Mouse (Mus musculus): ENCODE results near the gene Ppp1r18. TPM values are rescaled to one million over a fixed set of nuclear protein-coding genes. Genes with fewer than 3 reads are reported as not detected.

The Ppp1r18 gene
- polyA plus RNA-seq, 1 experiment from 2014 or later = 18.9 TPM

GRCm38 (mm10) chr17:35842006-35842405 lies 23.4 kb upstream of the Ppp1r18 start:
- Histone ChIP-seq H3K4me3 (ENCODE audit: low read length) (peak overlapping the region; percentile 62), H3K4me2 (ENCODE audit: low read length) (peak overlapping the region; percentile 57), H3K4me1 (ENCODE audit: control insufficient read depth, insufficient read depth, low read depth, low read length) (peaks cover 18% of the 10 kb centered on the region), H3K9me3 (ENCODE audit: control insufficient read depth, low read length) (no peaks in the 10 kb centered on the region), H3K27me3 (replicated peaks; ENCODE audit: control insufficient read depth, insufficient read depth, low read length) (no peaks in the 10 kb centered on the region), H3K9ac (ENCODE audit: low read depth, low read length) (peak overlapping the region; percentile 64; the same call in 1 of the 2 replicates), H3K27ac (ENCODE audit: low read depth, low read length) (peak overlapping the region; percentile 68), H3K36me3 (ENCODE audit: control insufficient read depth, insufficient read depth, low read length) (peaks cover 7% of the 10 kb centered on the region)
- WGBS = 19% methylated on average over 11 of the region's 11 CpGs
- ATAC-seq = no peak

- Histone ChIP-seq H3K4me1 (ENCODE audit: control insufficient read depth, insufficient read depth, low read depth, low read length) (peaks cover 18% of the 10 kb centered on the region), H3K27ac (ENCODE audit: low read depth, low read length) (no peak overlapping the region), H3K9ac (ENCODE audit: low read depth, low read length) (no peak overlapping the region), H3K27me3 (replicated peaks; ENCODE audit: control insufficient read depth, insufficient read depth, low read length) (no peaks in the 10 kb centered on the region), H3K36me3 (ENCODE audit: control insufficient read depth, insufficient read depth, low read length) (peaks cover 14% of the 10 kb centered on the region), H3K4me3 (ENCODE audit: low read length) (no peak overlapping the region), H3K9me3 (ENCODE audit: control insufficient read depth, low read length) (no peaks in the 10 kb centered on the region), H3K4me2 (ENCODE audit: low read length) (no peak overlapping the region)
- no peak for ATAC-seq
- 95% methylated on average over 3 of the region's 3 CpGs for WGBS
Measured at GRCm38 (mm10) chr17:35843514-35843913, 21.9 kb upstream of the Ppp1r18 start.

- Histone ChIP-seq H3K4me1 (ENCODE audit: control insufficient read depth, insufficient read depth, low read depth, low read length) (0 out of 2 replicates have a peak, but pooled peaks cover 1% of the 10 kb centered on the region), H3K9ac (ENCODE audit: low read depth, low read length) (no peak overlapping the region), H3K27ac (ENCODE audit: low read depth, low read length) (no peak overlapping the region), H3K27me3 (replicated peaks; ENCODE audit: control insufficient read depth, insufficient read depth, low read length) (no peaks in the 10 kb centered on the region), H3K36me3 (ENCODE audit: control insufficient read depth, insufficient read depth, low read length) (peaks cover 25% of the 10 kb centered on the region), H3K4me2 (ENCODE audit: low read length) (no peak overlapping the region), H3K9me3 (ENCODE audit: control insufficient read depth, low read length) (no peaks in the 10 kb centered on the region), H3K4me3 (ENCODE audit: low read length) (no peak overlapping the region)
- ATAC-seq = no peak
- 55% methylated on average over 1 of the region's 1 CpGs for WGBS
Measured at GRCm38 (mm10) chr17:35848112-35848511, 17.3 kb upstream of the Ppp1r18 start.

GRCm38 (mm10) chr17:35850974-35851373 lies 14.4 kb upstream of the Ppp1r18 start:
- H3K4me3 ChIP-seq (ENCODE audit: low read length) = no peak overlapping the region
- H3K4me1 ChIP-seq (ENCODE audit: control insufficient read depth, insufficient read depth, low read depth, low read length) = no peaks in the 10 kb centered on the region
- H3K4me2 ChIP-seq (ENCODE audit: low read length) = no peak overlapping the region
- H3K9me3 ChIP-seq (ENCODE audit: control insufficient read depth, low read length) = no peaks in the 10 kb centered on the region
- H3K27ac ChIP-seq (ENCODE audit: low read depth, low read length) = no peak overlapping the region
- H3K27me3 ChIP-seq (replicated peaks; ENCODE audit: control insufficient read depth, insufficient read depth, low read length) = no peaks in the 10 kb centered on the region
- peaks cover 23% of the 10 kb centered on the region for H3K36me3 ChIP-seq (ENCODE audit: control insufficient read depth, insufficient read depth, low read length)
- WGBS = 88% methylated on average over 3 of the region's 3 CpGs
- no peak for ATAC-seq
- no peak overlapping the region for H3K9ac ChIP-seq (ENCODE audit: low read depth, low read length)

GRCm38 (mm10) chr17:35859371-35859770 lies 6.0 kb upstream of the Ppp1r18 start:
- peaks cover 7% of the 10 kb centered on the region for H3K36me3 ChIP-seq (ENCODE audit: control insufficient read depth, insufficient read depth, low read length)
- H3K4me3 ChIP-seq (ENCODE audit: low read length) = no peak overlapping the region
- ATAC-seq = no peak
- no peak overlapping the region for H3K4me2 ChIP-seq (ENCODE audit: low read length)
- H3K4me1 ChIP-seq (ENCODE audit: control insufficient read depth, insufficient read depth, low read depth, low read length) = peaks cover 4% of the 10 kb centered on the region
- no peaks in the 10 kb centered on the region for H3K9me3 ChIP-seq (ENCODE audit: control insufficient read depth, low read length)
- no peak overlapping the region for H3K9ac ChIP-seq (ENCODE audit: low read depth, low read length)
- WGBS = 96% methylated on average over 1 of the region's 1 CpGs
- no peak overlapping the region for H3K27ac ChIP-seq (ENCODE audit: low read depth, low read length)
- H3K27me3 ChIP-seq (replicated peaks; ENCODE audit: control insufficient read depth, insufficient read depth, low read length) = no peaks in the 10 kb centered on the region

- ATAC-seq = no peak
- 69% methylated on average over 2 of the region's 2 CpGs for WGBS
- Histone ChIP-seq H3K4me2 (ENCODE audit: low read length) (no peak overlapping the region), H3K4me3 (ENCODE audit: low read length) (no peak overlapping the region), H3K4me1 (ENCODE audit: control insufficient read depth, insufficient read depth, low read depth, low read length) (peaks cover 8% of the 10 kb centered on the region), H3K27me3 (replicated peaks; ENCODE audit: control insufficient read depth, insufficient read depth, low read length) (no peaks in the 10 kb centered on the region), H3K9me3 (ENCODE audit: control insufficient read depth, low read length) (no peaks in the 10 kb centered on the region), H3K27ac (ENCODE audit: low read depth, low read length) (no peak overlapping the region), H3K9ac (ENCODE audit: low read depth, low read length) (no peak overlapping the region), H3K36me3 (ENCODE audit: control insufficient read depth, insufficient read depth, low read length) (peaks cover 7% of the 10 kb centered on the region)
Measured at GRCm38 (mm10) chr17:35859835-35860234, 5.6 kb upstream of the Ppp1r18 start.

GRCm38 (mm10) chr17:35860831-35861197 lies 4.6 kb upstream of the Ppp1r18 start:
- H3K9me3 ChIP-seq (ENCODE audit: control insufficient read depth, low read length) = no peaks in the 10 kb centered on the region
- H3K27ac ChIP-seq (ENCODE audit: low read depth, low read length) = peak overlapping the region; percentile 98
- H3K36me3 ChIP-seq (ENCODE audit: control insufficient read depth, insufficient read depth, low read length) = peaks cover 7% of the 10 kb centered on the region
- no peaks in the 10 kb centered on the region for H3K27me3 ChIP-seq (replicated peaks; ENCODE audit: control insufficient read depth, insufficient read depth, low read length)
- peak overlapping the region; percentile 74 for H3K4me2 ChIP-seq (ENCODE audit: low read length)
- WGBS = 4% methylated on average over 12 of the region's 12 CpGs
- H3K4me3 ChIP-seq (ENCODE audit: low read length) = peak overlapping the region; percentile 85
- peak overlapping the region; percentile 92 for H3K9ac ChIP-seq (ENCODE audit: low read depth, low read length)
- peak; percentile 8; the same call in 1 of the 2 replicates for ATAC-seq
- H3K4me1 ChIP-seq (ENCODE audit: control insufficient read depth, insufficient read depth, low read depth, low read length) = peaks cover 12% of the 10 kb centered on the region

- peaks cover 7% of the 10 kb centered on the region for H3K36me3 ChIP-seq (ENCODE audit: control insufficient read depth, insufficient read depth, low read length)
- H3K27me3 ChIP-seq (replicated peaks; ENCODE audit: control insufficient read depth, insufficient read depth, low read length) = no peaks in the 10 kb centered on the region
- H3K4me2 ChIP-seq (ENCODE audit: low read length) = peak within 1 kb of the TSS; percentile 74
- peak within 1 kb of the TSS; percentile 92 for H3K9ac ChIP-seq (ENCODE audit: low read depth, low read length)
- H3K4me1 ChIP-seq (ENCODE audit: control insufficient read depth, insufficient read depth, low read depth, low read length) = peaks cover 12% of the 10 kb centered on the region
- ATAC-seq = peak; percentile 94
- no peaks in the 10 kb centered on the region for H3K9me3 ChIP-seq (ENCODE audit: control insufficient read depth, low read length)
- H3K4me3 ChIP-seq (ENCODE audit: low read length) = peak within 1 kb of the TSS; percentile 85
- WGBS = under 1% methylated on average over 47 of the region's 47 CpGs
- H3K27ac ChIP-seq (ENCODE audit: low read depth, low read length) = peak within 1 kb of the TSS; percentile 98
Measured at GRCm38 (mm10) chr17:35861198-35861857, 4.1 kb upstream of the Ppp1r18 start, which contains the start of gene Nrm. Nrm (plus strand) TSS chr17:35861318.

- Histone ChIP-seq H3K27me3 (replicated peaks; ENCODE audit: control insufficient read depth, insufficient read depth, low read length) (no peaks in the 10 kb centered on the region), H3K4me2 (ENCODE audit: low read length) (peak overlapping the region; percentile 95), H3K36me3 (ENCODE audit: control insufficient read depth, insufficient read depth, low read length) (no peaks in the 10 kb centered on the region), H3K9me3 (ENCODE audit: control insufficient read depth, low read length) (no peaks in the 10 kb centered on the region), H3K4me1 (ENCODE audit: control insufficient read depth, insufficient read depth, low read depth, low read length) (peaks cover 30% of the 10 kb centered on the region), H3K9ac (ENCODE audit: low read depth, low read length) (peak overlapping the region; percentile 95), H3K4me3 (ENCODE audit: low read length) (peak overlapping the region; percentile 74), H3K27ac (ENCODE audit: low read depth, low read length) (peak overlapping the region; percentile 98)
- no peak for ATAC-seq
- 18% methylated on average over 10 of the region's 10 CpGs for WGBS
Measured at GRCm38 (mm10) chr17:35864832-35865353, 500 bp upstream of the Ppp1r18 start.
